Mouse (Mus musculus): ENCODE measurements at regions not wholly inside any gene's neighbourhood (a gene's known extent, or its start where the extent isn't known, plus 50 kb on each side); places are given as distances from the start of the nearest gene placed in this dataset.

GRCm38 (mm10) chr11:16695596-16695995 lies 56.4 kb upstream of the Egfr start:
- no peak for TF ChIP-seq CHD2 (IDR thresholded peaks at IDR 0.05; ENCODE audit: low read length)
- TF ChIP-seq POLR2A (IDR thresholded peaks at IDR 0.05; ENCODE audit: low read depth, low read length), result no peak
- no peak for TF ChIP-seq MYC (IDR thresholded peaks at IDR 0.05; ENCODE audit: low read depth, low read length)
- TF ChIP-seq MAFK (IDR thresholded peaks at IDR 0.05; ENCODE audit: insufficient replicate concordance, low read length), result no peak
- TF ChIP-seq CTCF (conservative IDR thresholded peaks at IDR 0.05 in 1 of 2, IDR thresholded peaks at IDR 0.05 in 1 of 2; ENCODE audit: low read depth in 2 of 2, low read length in 2 of 2), result no peak
- no peak for TF ChIP-seq MEF2A (IDR thresholded peaks at IDR 0.05; ENCODE audit: borderline replicate concordance, low read depth, low read length)
- TF ChIP-seq UBTF (IDR thresholded peaks at IDR 0.05; ENCODE audit: low read depth, low read length), result no peak
- no peak for TF ChIP-seq MXI1 (IDR thresholded peaks at IDR 0.05; ENCODE audit: low read depth, low read length)
